Mouse (Mus musculus): Measurements from ENCODE around the gene 4930544D05Rik. TPM values are rescaled to one million over a fixed set of nuclear protein-coding genes. Genes with fewer than 3 reads are reported as not detected.

The 4930544D05Rik gene
- not detected for total RNA-seq (2023)

DNA sequence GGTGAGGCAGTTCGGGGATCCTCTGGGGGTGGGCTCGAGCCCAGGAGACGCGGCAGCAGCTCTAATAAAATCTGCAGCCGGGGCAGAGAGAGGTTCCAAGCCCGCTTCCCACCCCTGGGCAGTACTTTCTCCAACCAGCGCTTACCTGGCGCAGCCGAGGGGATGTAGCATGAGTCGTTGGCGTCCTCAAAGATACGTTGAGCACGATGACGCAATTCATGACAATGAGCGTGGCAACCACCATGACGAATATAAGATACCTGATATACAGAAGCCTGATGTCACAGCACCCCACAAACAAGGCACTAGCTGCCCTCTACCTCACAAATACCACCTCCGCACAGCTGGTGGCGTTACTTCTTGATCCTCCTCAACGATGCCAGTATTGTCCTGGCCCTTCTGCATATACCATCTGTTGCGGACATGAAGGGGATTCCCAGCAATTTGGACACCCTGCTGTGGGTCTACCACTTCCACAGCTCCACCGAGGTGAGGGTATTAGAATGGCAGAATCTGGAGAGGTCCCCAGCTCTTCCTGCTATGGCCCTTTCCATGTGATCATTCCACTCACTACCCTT lies at the start of gene 4930544D05Rik:
Gene 4930544D05Rik, plus strand, starts transcription at position 333 of the 578 bp plus-strand sequence.

DNA sequence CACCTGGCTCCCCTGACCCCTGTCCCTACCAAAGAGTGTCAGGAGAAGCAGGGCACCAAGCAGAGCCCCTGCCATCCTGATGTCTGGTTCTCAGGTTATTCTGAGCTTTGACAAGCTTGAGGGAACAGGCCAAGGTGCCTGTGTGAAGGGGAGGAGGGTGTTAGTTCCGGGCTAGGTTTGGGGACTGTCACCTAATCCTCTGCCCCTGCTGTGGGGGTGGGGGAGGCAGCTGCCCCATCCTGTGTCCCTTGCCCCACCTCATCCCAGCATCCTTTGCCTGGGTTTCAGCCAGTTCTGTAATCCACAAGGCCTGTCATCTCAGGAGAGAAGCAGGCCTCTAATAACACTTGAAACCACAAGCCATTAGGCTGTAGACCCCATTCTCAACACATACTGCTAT lies 3.5 kb downstream of the 4930544D05Rik start, which contains the start of gene Chrne:
Gene Chrne, minus strand, starts transcription at position 116 of the 400 bp plus-strand sequence.

DNA sequence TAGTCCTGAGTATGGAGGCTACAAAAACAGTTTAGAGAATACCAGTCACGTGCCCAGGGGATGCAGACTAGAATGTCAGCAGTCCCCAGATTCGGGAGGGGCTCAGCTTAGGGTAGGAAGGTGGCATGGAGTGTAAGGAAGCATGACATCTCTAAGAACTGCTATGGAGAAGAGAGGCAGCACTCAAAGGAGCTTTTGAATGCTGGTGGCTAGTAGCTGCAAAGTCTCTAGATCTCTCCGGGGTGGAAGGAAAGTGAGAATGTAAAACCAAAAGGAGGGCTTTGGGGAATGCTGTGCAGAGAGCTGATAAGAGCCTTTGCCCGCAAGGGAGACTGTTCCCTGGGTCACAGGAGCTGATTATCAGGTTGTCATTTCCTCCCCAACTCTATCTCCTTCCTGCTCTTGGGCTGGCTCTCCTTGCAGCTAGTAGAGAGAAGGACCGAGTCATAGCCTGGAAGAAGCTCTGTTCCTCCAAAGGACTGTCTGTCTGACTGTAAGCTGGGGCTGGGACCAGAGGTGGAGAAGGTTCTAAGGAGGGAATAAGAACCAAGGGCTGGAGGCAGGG lies 23.1 kb downstream of the 4930544D05Rik start, which contains the start of gene Gp1ba:
Gene Gp1ba, plus strand, starts transcription at position 409 of the 565 bp plus-strand sequence.

DNA sequence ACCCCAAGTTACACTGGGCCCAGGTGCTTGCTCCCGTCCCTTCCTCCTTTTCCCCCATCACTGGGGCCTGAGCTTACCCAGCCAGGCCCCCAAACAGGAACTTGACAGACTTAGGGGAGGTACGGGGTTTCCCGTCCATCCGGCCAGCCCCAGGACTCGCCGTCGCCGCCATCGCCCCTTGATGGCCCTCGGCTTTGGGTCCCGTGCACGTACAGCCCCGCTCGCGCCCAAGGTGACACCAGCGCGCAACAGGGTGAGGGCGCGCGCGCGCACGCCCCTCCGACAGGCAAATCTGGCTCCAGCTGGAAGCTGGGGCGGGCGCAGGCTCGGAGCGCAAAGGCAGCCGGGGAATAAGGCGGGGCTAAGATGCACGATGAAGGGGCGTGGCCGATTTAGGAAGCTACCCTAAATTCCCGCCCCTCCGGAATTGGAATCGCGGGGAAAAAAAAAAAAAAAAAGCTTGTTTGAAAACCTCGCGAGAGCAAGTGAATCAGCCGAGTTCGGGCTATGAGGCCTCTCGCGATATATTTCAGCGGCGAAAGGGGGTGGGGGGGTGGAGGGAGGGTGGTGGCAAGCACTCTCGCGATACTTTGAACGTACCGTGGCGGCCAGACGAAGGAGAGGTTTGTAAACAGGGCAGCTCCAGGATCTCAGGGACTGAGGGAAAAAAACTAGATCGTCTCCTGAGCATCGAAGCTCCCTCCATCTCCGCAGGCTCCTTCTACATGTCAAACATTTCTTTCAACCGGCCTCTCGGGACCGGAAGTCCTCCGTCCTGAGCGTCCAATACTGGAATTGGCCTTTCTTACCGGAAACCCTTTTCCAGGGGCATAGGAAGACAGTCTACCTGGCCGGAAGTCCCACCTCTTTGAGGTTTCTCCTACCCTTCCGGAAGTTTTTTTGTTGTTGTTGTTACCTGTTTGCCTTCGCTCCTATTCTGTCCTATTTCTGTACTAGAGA lies 31.3 kb downstream of the 4930544D05Rik start, which contains the start of the genes Rnf167 and Slc25a11:
Gene Rnf167, plus strand, starts transcription at position 545 of the 960 bp plus-strand sequence.
Gene Slc25a11, minus strand, starts transcription at position 789 of the 960 bp plus-strand sequence.

DNA sequence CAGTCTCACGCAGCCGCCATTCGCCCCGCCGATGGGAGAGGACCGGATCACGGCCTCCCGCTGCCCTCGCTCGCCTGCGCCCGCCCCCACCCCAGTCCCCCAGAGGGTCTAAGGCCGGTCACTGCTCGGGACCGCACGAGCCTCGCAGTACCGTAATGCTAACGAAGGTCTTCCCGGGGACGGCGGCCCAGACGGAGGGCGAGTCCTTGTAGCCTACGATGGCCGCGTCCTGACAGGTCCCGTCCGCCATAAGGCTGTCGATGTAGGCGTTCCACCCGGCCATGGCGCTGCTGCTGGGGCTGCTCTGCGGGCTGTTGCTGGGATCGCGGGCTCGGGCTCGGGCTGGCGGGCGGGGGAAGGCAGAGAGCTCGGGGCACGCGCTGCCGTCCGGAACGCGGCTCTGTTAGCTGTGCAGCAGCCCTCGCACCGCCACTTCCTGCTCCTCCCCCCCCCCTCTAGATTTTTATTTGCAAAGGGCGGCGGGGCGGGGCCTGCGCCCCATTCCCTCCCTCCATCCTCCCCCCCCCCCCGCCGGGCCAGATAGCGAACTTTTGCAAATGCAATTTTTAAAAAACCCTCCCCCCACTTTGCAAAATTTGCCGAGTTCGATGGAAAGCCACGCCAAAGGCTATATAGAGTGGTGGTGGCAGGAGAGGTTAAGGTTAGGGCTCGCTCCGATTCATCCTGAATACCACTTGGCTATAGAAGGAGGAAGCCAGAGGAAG lies 38.7 kb downstream of the 4930544D05Rik start, which contains the start of gene Pfn1:
Gene Pfn1, minus strand, starts transcription at position 447 of the 725 bp plus-strand sequence.

DNA sequence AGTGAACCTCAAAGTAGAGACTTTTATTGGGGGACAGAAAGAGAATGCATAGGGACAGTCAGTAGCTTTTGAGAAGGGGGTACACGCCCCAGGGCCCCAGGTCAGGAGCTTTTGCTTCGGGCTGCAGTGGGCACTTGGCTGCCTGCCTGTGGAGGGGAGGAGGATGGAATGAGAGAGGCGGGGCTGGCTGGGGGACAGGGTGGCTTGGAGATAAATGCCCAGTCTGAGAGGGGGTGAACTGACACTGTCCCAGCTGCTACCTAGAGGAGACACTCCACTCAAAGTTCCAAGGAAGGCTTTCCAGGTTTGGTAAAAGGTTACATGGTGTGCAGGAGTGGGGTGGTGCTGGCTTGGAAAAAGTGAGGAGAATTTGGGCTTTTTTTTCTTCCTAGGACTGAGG lies 41.3 kb downstream of the 4930544D05Rik start, which contains the start of gene Eno3:
Gene Eno3, plus strand, starts transcription at position 239 of the 400 bp plus-strand sequence.

Other genes with a start within 250 kb of the 4930544D05Rik start
- 10 to 100 TPM; 28.5 to 29.9 TPM for gene Pelp1, start 205.8 kb upstream of the 4930544D05Rik start, total RNA-seq (2023)
- 100 to 1,000 TPM; 112 to 124 TPM for gene Arrb2, start 183.2 kb upstream of the 4930544D05Rik start, total RNA-seq (2023)
- gene Med11, start 163.9 kb upstream of the 4930544D05Rik start, total RNA-seq (2023) = 10 to 100 TPM; 43.4 to 49.3 TPM
- under 1 TPM; 0.47 to 0.90 TPM for gene Zmynd15, start 156.4 kb upstream of the 4930544D05Rik start, total RNA-seq (2023)
- gene Cxcl16, start 155.9 kb upstream of the 4930544D05Rik start, total RNA-seq (2023) = 1 to 10 TPM; 3.9 to 4.2 TPM
- not detected for gene Tm4sf5, start 110.6 kb upstream of the 4930544D05Rik start, total RNA-seq (2023)
- not detected for gene Vmo1, start 101.2 kb upstream of the 4930544D05Rik start, total RNA-seq (2023)
- not detected for gene Gltpd2, start 96.7 kb upstream of the 4930544D05Rik start, total RNA-seq (2023)
- 100 to 1,000 TPM; 121 to 134 TPM for gene Psmb6, start 90.5 kb upstream of the 4930544D05Rik start, total RNA-seq (2023)
- gene Gm40193, start 82.9 kb upstream of the 4930544D05Rik start, total RNA-seq (2023) = not detected
- 1 to 10 TPM; 5.0 to 5.2 TPM for gene Pld2, start 75.8 kb upstream of the 4930544D05Rik start, total RNA-seq (2023)
- 10 to 100 TPM; 81.3 to 93.7 TPM for gene Mink1, start 53.0 kb upstream of the 4930544D05Rik start, total RNA-seq (2023)
- 1 to 10 TPM in 1 of 2 experiments, not detected in 1; 1.2 TPM for gene Chrne, start 3.4 kb downstream of the 4930544D05Rik start, total RNA-seq (2023)
- gene Gp1ba, start 23.3 kb downstream of the 4930544D05Rik start, total RNA-seq (2023) = not detected
- 100 to 1,000 TPM; 242 to 251 TPM for gene Rnf167, start 31.4 kb downstream of the 4930544D05Rik start, total RNA-seq (2023)
- 10 to 100 TPM; 69.1 to 77.2 TPM for gene Slc25a11, start 31.6 kb downstream of the 4930544D05Rik start, total RNA-seq (2023)
- 1,000 to 10,000 TPM; 1,404 to 1,507 TPM for gene Pfn1, start 38.8 kb downstream of the 4930544D05Rik start, total RNA-seq (2023)
- gene Eno3, start 41.4 kb downstream of the 4930544D05Rik start, total RNA-seq (2023) = 10 to 100 TPM; 36.4 to 41.4 TPM
- gene Spag7, start 53.6 kb downstream of the 4930544D05Rik start, total RNA-seq (2023) = 10 to 100 TPM; 50.3 to 51.9 TPM
- 10 to 100 TPM; 68.6 to 69.9 TPM for gene Camta2, start 72.3 kb downstream of the 4930544D05Rik start, total RNA-seq (2023)
- gene Inca1, start 84.3 kb downstream of the 4930544D05Rik start, total RNA-seq (2023) = 1 to 10 TPM; 2.0 to 2.2 TPM
- 10 to 100 TPM; 33.4 to 36.3 TPM for gene Kif1c, start 84.7 kb downstream of the 4930544D05Rik start, total RNA-seq (2023)
- gene Zfp3, start 148.4 kb downstream of the 4930544D05Rik start, total RNA-seq (2023) = 1 to 10 TPM; 1.8 to 5.4 TPM
- gene Scimp, start 196.7 kb downstream of the 4930544D05Rik start, total RNA-seq (2023) = 10 to 100 TPM; 28.9 to 29.8 TPM
- gene Rabep1, start 228.9 kb downstream of the 4930544D05Rik start, total RNA-seq (2023) = 10 to 100 TPM; 57.1 to 57.7 TPM

Measured in B cell, adult 67 days (primary cell).